Mouse (Mus musculus): ENCODE measurements around the gene Cmbl.
"Not testable (repeated sequence)": the region's sequence is repeated elsewhere in the genome, so short reads cannot be mapped to it uniquely, and the experiment has no call there.

Gene Cmbl

GRCm38 (mm10) chr15:31542013-31542958 lies 22.9 kb upstream of the Cmbl start:
- no peak for DNase-seq

DNA sequence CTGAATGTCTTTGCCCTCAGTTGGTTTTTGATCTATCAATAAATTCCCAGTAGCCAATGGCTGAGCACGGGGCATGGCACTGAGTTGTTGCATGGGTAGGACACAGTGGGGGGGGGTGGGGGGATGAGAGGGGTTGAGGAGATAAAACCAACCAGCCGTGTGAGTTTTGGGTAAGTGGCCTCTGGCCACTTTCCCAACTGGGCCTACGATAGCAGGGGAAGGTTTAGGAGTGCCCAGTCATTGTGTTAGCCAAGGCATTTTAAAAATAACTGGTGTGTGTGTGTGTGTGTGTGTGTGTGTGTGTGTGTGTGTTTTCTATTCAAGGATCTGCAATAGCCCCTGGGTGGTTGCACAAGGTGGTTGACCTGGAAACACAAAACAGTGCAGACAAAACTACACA lies 21.9 kb upstream of the Cmbl start:
- no peak for DNase-seq

- no peak for DNase-seq
These were observed 20.1 kb upstream of the Cmbl start for GRCm38 (mm10) chr15:31545058-31545457.

DNA sequence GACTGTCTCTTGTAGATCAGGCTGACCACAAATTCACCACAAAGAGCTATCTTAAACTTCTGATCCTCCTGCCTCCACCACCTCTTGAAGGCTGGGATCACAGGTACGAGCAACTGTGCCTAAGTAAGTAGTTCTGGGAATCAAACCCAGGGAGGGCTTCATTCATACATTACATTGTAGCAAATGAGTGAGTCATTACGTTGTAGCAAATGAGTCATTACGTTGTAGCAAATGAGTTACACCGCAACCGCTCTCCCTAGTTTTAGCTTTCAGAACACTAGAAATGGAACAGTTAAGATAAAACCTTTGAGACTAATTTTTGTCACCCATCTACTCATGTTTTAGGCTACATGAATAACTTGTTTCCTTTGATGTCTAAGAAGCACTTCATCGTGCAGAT lies 18.9 kb upstream of the Cmbl start:
- DNase-seq, result no peak

DNA sequence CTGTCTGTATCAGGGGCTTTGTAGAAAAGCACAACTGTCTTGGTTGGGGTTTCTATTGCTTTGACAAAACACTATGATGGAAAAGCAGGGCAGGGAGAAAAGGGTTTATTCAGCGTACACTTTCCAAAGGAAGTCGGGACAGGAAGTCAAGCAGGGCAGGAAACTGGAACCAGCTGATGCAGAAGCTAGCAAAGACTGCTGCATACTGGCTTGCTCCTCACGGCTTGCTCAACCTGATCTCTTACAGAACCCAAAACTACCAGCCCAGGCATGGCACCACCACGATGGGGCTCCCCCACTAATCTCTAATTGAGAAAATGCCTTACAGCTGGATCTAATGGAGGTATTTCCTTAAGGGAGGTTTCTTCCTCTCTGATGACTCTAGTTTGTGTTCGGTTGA lies 17.8 kb upstream of the Cmbl start:
- DNase-seq, result no peak

DNA sequence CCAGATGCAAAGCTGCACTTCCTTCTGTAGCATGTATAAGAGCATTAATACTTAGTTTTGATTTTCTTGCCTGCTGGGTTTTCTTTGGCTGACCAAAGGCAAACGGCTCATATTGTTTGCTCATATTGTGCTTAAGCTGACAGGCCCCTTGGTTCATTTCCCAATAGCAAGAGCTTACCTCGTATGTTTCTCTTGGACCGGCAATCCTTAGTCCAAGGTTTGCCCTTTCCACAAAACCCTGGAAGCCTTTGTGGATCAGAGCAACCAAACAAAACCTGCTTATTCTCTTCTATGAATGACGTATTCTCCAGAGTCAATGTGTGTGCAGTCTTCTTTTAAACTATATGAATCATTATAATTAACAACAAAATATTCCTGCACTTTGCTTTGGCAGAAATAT lies 14.8 kb upstream of the Cmbl start:
- no peak for DNase-seq

DNA sequence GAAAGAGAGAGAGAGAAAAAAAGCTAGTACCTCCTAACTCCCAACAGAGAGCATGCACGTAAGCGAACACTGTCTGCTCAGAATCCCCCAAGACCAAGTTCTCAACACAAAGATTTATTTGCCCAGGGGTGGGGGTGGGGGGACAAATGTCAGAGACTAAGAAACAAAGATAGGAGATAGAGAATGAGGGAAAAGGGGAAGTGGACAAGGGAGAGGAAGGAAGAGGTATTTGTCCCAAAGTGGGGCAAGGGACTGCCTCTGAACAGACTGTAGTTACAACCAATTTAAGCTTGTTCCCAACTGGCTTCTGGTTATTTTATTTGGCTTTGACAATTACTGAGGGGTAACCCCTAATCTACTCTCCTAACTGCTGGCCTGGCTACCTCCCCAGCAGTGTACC lies 10.3 kb upstream of the Cmbl start:
- DNase-seq, result no peak

DNA sequence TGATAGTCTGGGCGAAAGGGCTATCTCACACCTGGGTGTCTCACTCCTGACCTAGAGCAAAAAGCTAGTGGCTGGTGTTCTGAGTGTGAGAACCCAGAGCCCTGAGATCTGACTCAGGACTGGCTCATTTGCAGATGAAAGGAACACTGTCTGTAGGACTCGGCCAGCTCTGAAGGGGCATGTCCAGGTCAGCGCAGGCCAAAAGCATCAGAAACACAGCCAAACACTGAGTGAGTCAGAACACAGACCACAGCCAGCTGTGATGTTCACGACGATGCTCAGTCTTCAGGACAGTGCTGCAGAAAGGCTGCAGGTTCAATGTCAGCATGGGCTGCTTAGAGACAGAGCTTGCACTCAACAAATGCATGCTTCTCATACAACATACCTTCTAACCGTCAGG lies 3.8 kb upstream of the Cmbl start:
- DNase-seq, result no peak

GRCm38 (mm10) chr15:31561976-31562375 lies 3.2 kb upstream of the Cmbl start:
- no peak for DNase-seq

- DNase-seq, result no peak
These were observed 2.3 kb upstream of the Cmbl start for GRCm38 (mm10) chr15:31562847-31563246.

DNA sequence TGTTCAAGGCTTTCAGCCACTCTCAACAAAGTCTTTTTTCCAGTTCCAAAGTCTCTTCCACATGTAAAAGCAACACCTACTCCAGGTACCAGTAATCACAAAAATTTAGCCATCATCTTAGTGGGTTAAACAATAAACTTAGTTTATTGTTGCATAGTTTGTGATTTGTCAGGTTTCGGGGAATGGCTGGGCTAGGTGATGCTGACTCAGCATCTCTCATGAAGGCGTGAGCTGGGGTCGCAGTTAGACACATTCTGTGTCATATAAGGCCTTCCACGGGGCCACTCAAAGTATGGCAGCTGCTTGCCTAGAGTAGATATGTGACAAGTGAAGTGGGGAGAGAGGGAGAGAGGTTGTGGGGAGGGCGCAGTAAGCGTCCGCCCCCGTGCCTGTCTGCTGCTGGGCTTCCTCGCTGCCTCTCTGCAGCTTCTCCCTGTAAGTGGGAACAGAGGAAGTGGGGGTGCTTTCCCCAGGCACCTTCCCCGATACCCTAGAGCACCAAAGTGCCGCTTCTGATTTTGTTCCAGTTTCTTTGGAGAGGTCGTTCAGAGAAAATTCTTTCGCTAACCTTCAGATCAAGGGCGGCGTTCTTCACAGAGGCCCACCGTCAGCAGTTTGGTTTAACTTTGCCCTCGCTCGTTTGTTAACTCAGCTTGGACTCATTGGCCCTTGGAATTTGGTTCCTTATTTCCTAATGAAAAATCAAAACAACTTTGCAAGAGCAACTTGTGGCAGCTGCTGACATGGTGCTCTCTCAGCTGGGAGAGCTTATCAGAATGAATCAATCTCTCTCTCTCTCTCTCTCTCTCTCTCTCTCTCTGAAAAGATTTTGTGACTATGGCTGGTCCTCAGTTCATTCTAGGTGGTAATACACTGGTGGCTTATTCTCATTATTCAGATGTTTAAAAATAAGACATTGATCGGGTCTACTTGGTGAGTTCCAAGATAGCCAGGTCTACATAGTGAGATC lies 1.3 kb upstream of the Cmbl start:
- no peak for DNase-seq

DNA sequence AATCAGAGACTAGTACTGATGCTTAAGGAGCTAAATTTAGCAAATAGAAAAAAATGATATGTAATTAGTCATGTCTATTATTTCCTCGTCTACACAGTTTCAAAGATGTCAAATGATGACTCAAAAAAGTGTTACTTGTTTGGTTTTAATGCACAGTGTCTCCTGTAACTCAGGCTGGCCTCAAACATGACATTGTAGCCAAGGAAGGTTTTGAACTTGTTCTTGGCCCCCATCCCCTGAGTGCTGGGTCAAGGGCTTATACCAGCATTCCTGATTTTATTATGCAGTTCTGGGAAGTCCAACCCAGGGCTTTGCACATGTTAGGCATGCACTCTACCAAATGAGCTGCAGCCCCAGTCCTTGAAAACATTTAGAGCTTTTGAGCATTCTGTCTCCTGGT lies 597 bp downstream of the Cmbl start:
- DNase-seq, result no peak

DNA sequence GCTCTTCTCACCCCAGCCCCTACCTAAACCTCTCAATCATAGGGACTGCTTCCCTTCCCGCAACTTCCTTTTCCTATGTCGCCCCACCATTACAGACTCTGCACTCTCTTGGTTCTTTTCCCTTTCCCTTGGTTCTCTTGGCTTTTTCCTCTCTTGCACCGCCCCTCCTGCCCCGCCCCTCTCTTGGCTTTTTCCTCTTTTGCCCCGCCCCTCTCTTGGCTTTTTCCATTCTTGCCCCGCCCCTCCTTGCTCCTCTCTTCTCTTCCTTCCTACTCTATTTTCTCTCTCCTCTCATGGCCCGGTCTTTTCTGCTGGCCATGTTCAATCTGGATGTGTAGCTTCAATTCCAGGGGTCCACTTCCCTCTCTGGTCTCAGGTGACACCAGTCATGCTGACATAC lies 2.2 kb downstream of the Cmbl start:
- DNase-seq, result no peak

DNA sequence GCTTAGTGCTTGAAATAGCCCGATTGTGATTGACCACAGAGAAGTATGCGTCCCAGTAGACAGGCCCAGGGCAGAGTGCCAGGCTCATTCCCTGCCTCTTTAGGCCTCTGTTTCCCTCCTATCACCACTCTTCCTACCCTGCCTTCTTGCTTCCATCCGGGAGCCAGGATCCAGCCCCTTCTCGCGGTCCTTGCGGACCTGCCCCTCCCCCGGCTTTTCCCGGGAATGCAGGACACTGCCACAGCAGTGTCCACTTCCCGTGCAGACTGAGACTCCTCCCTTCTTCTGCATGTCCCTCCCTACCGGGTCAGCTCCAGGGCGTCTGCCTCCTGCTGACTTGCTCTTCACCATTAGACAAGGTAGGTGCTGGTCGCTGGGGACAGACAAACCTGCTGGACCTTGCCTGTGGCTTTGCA lies 3.4 kb downstream of the Cmbl start:
- DNase-seq, result no peak

DNA sequence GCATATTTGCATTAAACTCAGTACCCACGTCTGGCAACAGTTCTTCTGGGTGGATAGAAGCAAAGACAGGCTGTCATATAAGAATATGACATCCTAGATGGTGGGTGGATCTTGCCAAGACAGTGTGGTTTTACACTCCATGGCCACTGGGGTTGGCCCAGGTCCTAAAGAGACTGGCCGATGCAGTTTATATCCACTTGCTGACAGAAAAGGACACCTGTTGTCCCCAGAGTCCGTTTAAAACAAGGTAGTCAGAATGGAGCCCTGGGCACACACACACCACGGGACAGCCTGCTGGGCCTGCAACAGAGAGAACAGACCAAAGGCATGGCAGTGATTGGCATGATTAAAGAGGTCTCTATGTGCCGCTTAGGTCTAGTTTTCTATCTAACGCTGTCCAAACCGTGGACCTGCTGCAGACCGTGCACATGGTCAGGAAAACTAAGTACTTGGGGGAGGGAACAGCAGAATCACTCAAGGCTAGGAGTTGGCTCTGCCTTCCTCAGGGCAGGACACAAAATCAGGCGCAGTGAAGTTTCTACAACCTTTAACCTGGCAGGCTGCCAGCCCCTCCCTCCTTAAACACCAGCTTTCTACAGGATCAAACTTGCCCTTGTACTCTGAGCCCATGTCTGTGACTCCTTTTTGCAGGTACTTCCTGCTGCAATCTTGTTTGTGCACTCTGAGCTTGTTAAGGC lies 4.3 kb downstream of the Cmbl start:
- DNase-seq, result no peak

GRCm38 (mm10) chr15:31570959-31571358 lies 5.8 kb downstream of the Cmbl start:
- DNase-seq, result no peak

- peak; percentile 56 for DNase-seq
These were observed 6.9 kb downstream of the Cmbl start for GRCm38 (mm10) chr15:31571906-31572722.

DNA sequence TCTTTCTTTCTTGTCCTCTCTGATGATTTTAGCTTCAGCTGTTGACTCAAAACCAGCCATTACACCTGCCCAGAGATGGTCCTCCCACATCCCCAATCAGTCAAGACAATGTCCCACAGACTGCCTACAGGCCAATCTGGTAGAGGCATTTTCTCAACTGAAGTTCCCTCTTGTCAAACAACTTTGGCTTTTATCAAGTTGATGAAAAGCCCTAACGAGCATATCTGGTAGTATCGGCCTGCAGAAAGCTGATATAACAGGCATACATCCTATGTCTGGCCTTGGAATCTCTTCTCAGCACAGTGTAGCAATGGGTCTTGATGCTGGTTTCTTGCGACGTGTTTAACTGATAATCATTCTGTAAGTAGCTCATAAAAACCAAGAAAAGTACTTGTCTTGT lies 8.1 kb downstream of the Cmbl start:
- DNase-seq, result no peak

DNA sequence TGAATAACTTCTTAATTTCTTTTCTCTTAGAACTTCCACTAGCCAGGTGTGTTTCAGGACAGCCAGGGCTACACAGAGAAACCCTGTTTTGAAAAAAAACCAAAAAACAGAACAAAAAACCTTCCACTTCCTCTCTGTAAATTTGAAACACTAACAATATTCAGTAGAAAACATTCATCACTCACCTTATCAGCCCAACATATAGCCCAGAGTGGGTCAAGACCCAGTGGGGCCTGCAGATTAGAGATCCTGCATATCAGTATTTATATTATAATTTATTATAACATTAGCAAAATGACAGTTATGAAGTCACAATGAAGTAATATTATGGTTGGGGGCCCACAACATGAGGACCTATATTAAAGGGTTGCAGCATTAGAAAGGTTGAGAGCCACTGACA lies 8.5 kb downstream of the Cmbl start:
- DNase-seq, result no peak

DNA sequence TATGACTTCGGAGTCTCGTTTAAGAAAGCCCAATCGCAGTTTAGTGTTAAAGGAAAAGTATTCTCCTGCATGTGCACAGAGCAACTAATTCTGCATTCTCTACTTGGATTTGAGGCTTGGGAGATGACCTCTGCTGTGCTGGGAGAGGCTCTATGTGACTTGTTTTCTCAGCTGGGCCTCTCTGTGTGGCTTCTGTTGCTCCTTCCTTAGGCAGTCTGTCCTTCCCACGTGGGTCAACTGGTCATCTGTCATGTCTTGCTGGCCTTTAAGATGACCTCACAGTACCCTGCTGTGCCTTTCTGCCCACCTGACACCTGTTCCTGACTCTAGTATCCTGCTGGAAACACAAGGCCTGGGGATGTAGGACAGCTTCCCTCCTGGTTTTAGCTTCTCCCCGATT lies 10.9 kb downstream of the Cmbl start:
- DNase-seq, result no peak

DNA sequence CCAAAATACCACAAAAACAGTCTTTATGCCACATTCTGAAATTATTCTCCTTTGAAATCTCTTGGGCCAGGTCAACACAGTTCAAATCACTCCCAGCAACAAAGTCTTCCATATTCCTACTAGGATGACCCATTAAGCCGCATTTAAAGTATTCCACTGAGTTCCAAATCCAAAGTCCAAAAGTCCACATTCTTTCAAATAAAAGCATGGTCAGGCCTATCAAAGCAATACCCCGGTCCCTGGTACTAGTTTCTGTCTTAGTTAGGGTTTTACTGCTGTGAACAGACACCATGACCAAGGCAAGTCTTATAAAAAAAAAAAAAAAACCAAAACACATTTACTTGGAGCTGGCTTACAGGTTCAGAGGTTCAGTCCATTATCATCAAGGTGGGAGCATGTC lies 15.9 kb downstream of the Cmbl start:
- DNase-seq, result not testable (repeated sequence)
